Mouse (Mus musculus) ES-Bruce4 (cell line): ENCODE results near the gene Hipk2.

Source experiments
- CTCF ChIP-seq: IDR thresholded peaks from one replicate; pipeline ENCODE4 v1.8.1; 2011; ENCODE audit warnings: low read depth, low read length
- POLR2A ChIP-seq: IDR thresholded peaks from one replicate; pipeline ENCODE4 v1.8.1; 2011; ENCODE audit warnings: low read length; ENCODE audit not compliant: insufficient read depth

DNA sequence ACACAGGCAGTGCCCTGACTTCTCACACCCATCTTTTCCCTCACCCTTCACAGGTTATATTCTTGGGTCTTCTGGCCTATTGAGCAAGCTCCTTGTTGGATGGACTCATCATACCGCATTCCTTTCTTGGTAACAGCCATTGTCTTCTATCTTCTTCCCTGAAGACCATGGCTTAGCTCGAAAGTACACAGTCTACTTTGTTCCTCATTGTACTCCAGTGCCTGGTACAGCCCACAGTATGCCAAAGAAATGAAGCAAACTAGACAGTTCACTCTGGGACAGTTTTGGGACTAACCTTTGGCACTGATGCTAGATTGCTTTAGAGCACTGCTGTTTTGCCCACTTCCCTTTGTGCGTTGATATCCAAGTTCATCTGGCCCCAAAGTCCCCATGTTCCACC, 133.5 kb downstream of the Hipk2 start:
- TF ChIP-seq POLR2A (no peak), CTCF (no peak)
